Mouse (Mus musculus) forebrain, postnatal 0 days (tissue): ENCODE results near the gene Stat1. TPM values are rescaled to one million over a fixed set of nuclear protein-coding genes. Genes with fewer than 3 reads are reported as not detected.
A peak's percentile ranks its signal among the peaks of the same experiment; 100 is the strongest.

Experiments
- ATAC-seq: fragments of 200-750 bp; cut with Nextera tagmentation; 2 replicates; pipeline ENCODE4 v1.8.0; 2017; ENCODE audit warnings: mild to moderate bottlenecking, moderate library complexity
- DNase-seq: peaks from one replicate; pipeline ENCODE4 v3.0.0-alpha.2; 2015
- H3K27ac ChIP-seq: fragments of 300-500 bp; sonication (generic); 2 replicates; pipeline ENCODE4 v1.5.1; 2014; ENCODE audit warnings: low read depth, mild to moderate bottlenecking, antibody characterized with exemption, low read length, moderate library complexity, mixed read lengths
- H3K27me3 ChIP-seq: fragments of 300-500 bp; sonication (generic); 2 replicates; pipeline ENCODE4 v1.6.1; 2014; ENCODE audit warnings: mild to moderate bottlenecking, low read length, mixed read lengths; ENCODE audit not compliant: insufficient read depth
- H3K36me3 ChIP-seq: fragments of 300-500 bp; sonication (generic); 2 replicates; pipeline ENCODE4 v1.6.1; 2014; ENCODE audit warnings: mild to moderate bottlenecking, moderate library complexity; ENCODE audit not compliant: insufficient read depth
- H3K4me1 ChIP-seq: fragments of 300-500 bp; sonication (generic); 2 replicates; pipeline ENCODE4 v1.6.1; 2014; ENCODE audit warnings: antibody characterized with exemption; ENCODE audit not compliant: insufficient read depth
- H3K4me2 ChIP-seq: fragments of 300-500 bp; sonication (generic); 2 replicates; pipeline ENCODE4 v1.6.1; 2014; ENCODE audit warnings: low read depth, mild to moderate bottlenecking, moderate library complexity
- H3K4me3 ChIP-seq: fragments of 300-500 bp; sonication (generic); 2 replicates; pipeline ENCODE4 v1.5.1; 2014; ENCODE audit warnings: low read depth, low read length, mixed read lengths
- H3K9ac ChIP-seq: fragments of 300-500 bp; sonication (generic); 2 replicates; pipeline ENCODE4 v1.6.1; 2014; ENCODE audit warnings: mild to moderate bottlenecking
- H3K9me3 ChIP-seq: fragments of 300-500 bp; sonication (generic); 2 replicates; pipeline ENCODE4 v1.6.1; 2016; ENCODE audit warnings: low read length
- CTCF ChIP-seq: sonication (generic); IDR thresholded peaks from 2 replicates; pipeline ENCODE4 v1.5.1; 2016; ENCODE audit warnings: antibody characterized with exemption, control low read depth, low read depth
- WGBS: fragments of 180-500 bp; shearing (Covaris S2); extraction: QIAGEN DNeasy Blood & Tissue Kit; methylation state at CpG from one replicate; pipeline ENCODE4 v1.1.7; 2014; 5-methylcytosine and 5-hydroxymethylcytosine counted together
- polyA plus RNA-seq: library from polyadenylated mRNA; unstranded; fragments of >200 nt; fragmentation: Nextera tagmentation; extraction: Ambion mirVana; gene quantifications from 2 replicates; pipeline ENCODE4 v1.2.1, GENCODE M21; 2015
- total RNA-seq: library from RNA; depleted of rRNA; stranded (reverse); fragments of >200 nt; gene quantifications from 2 replicates; pipeline ENCODE4 v1.2.3, GENCODE M21; 2014

Stat1 gene
- total and polyA plus RNA-seq, 2 experiments from 2014 or later: 12.2 to 22.3 TPM

DNA sequence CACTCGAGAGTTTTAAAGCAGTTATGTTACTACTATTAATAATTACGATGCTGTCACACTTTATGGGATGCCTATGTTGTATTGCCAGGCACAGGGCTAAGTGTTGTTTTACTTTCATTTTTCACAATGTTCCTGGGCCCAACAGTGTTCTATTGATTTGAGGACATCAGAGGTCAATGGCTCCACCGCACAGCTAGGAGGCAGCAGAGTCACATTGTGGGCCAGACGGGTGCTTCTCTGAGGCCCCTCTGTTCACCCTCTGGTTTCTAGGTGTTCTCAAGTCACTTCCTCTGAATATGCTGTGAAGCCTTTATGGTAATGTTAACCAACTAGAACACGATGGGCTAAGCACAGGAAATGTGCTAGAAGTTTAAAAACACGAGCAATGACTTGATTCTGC, 18.7 kb upstream of the Stat1 start:
- Histone ChIP-seq H3K27me3 (no peaks in the 10 kb centered on the region), H3K9me3 (no peaks in the 10 kb centered on the region), H3K4me2 (no peak overlapping the region), H3K9ac (no peak overlapping the region), H3K4me1 (no peaks in the 10 kb centered on the region), H3K27ac (no peak overlapping the region), H3K36me3 (no peaks in the 10 kb centered on the region), H3K4me3 (no peak overlapping the region)
- no peak for DNase-seq
- ATAC-seq: no peak
- WGBS: 72% methylated on average over 6 of the region's 6 CpGs
- TF ChIP-seq CTCF: peak; percentile 19; the same call in 1 of the 2 replicates

DNA sequence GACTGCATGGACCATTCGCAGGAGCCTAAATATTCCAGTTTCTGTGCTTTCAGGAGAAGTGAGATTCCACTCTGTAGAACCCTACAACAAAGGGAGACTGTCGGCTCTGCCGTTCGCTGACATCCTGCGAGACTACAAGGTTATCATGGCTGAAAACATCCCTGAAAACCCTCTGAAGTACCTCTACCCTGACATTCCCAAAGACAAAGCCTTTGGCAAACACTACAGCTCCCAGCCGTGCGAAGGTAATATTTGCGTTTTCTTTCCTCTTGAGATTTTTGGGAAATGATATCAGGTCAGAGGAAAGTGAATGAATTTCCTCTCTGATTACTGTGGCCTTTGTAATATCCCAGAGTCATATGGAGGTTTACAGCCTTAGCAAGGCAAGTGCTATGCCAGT, 16.4 kb upstream of the Stat1 start:
- Histone ChIP-seq H3K4me3 (no peak overlapping the region), H3K9me3 (no peaks in the 10 kb centered on the region), H3K27me3 (no peaks in the 10 kb centered on the region), H3K27ac (no peak overlapping the region), H3K9ac (no peak overlapping the region), H3K4me1 (no peaks in the 10 kb centered on the region), H3K4me2 (no peak overlapping the region), H3K36me3 (no peaks in the 10 kb centered on the region)
- ATAC-seq (no peak), DNase-seq (no peak)
- WGBS: 91% methylated on average over 8 of the region's 8 CpGs
- no peak for TF ChIP-seq CTCF

DNA sequence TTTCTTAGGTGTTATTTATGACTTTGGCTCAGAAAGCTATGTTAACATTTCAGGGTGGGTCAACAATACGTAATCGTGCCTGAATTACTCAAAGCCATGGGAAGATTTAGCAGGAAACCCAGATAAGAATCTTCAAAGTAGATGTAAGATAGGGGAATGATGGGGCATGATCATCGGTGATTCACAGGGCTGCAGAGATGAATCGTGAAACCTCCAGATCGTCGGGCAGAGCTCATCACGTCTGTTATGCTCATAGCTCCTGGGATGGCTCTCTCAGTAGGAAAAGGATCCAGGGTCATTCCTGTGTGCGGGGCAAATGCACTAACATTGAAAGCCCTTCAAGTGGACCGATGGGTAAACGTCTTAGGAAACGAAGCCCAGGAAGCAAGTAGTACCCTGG, 12.0 kb upstream of the Stat1 start:
- Histone ChIP-seq H3K27me3 (no peaks in the 10 kb centered on the region), H3K4me3 (no peak overlapping the region), H3K9me3 (no peaks in the 10 kb centered on the region), H3K9ac (no peak overlapping the region), H3K4me2 (no peak overlapping the region), H3K27ac (no peak overlapping the region), H3K4me1 (no peaks in the 10 kb centered on the region), H3K36me3 (no peaks in the 10 kb centered on the region)
- 92% methylated on average over 11 of the region's 11 CpGs for WGBS
- no peak for ATAC-seq
- no peak for TF ChIP-seq CTCF
- DNase-seq: no peak

DNA sequence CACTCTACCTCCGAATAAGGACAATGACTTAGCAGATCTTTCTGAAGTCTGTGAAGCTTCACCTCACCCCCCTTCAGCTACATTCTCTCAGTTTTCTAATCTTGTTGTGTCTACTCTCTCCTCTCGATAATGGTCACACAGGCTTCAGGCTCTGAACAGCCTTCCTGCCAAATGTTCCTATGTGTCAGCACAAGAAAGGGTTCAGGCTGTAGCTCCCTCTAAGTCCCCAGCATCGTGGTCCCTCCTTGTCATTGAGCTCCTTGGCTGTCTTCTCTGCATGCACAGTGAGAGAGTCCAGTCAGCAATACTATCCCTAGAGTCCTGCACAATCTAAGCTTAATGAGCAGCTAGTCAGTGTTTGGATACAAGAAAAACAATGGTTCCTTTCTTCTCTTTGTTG, 8.0 kb upstream of the Stat1 start:
- H3K9me3 ChIP-seq: no peaks in the 10 kb centered on the region
- H3K27ac ChIP-seq: no peak overlapping the region
- DNase-seq (no peak), ATAC-seq (no peak)
- no peak overlapping the region for H3K9ac ChIP-seq
- peaks cover 6% of the 10 kb centered on the region; the same call in 1 of the 2 replicates for H3K4me1 ChIP-seq
- no peak for TF ChIP-seq CTCF
- H3K27me3 ChIP-seq: no peaks in the 10 kb centered on the region
- H3K4me3 ChIP-seq: no peak overlapping the region
- no peak overlapping the region for H3K4me2 ChIP-seq
- H3K36me3 ChIP-seq: no peaks in the 10 kb centered on the region
- 54% methylated on average over 3 of the region's 3 CpGs for WGBS

DNA sequence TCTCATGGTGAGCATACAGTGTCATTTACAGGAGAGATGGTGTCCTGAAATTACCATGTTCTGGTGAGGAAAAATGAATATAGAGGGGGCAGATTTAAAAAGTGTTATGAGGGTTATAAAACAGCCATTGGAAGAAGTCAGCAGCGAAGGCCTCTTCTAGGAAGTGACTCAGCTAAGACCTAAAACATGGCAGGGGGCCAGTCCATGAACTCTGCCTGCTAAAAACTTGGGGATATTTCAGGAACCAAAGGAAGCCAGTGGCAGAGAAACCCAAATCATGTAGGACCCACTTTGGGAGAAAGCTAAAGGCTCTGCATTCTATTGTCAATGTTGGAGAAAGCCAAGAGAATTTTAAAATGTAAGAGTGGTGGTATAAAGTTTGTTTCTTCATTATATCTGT, 6.9 kb upstream of the Stat1 start:
- 89% methylated on average over 1 of the region's 1 CpGs for WGBS
- ATAC-seq: no peak
- peaks cover 6% of the 10 kb centered on the region; the same call in 1 of the 2 replicates for H3K4me1 ChIP-seq
- no peak overlapping the region for H3K9ac ChIP-seq
- no peaks in the 10 kb centered on the region for H3K27me3 ChIP-seq
- no peak overlapping the region for H3K27ac ChIP-seq
- DNase-seq: no peak
- no peak overlapping the region for H3K4me2 ChIP-seq
- H3K9me3 ChIP-seq: no peaks in the 10 kb centered on the region
- no peak overlapping the region for H3K4me3 ChIP-seq
- no peak for TF ChIP-seq CTCF
- H3K36me3 ChIP-seq: no peaks in the 10 kb centered on the region

DNA sequence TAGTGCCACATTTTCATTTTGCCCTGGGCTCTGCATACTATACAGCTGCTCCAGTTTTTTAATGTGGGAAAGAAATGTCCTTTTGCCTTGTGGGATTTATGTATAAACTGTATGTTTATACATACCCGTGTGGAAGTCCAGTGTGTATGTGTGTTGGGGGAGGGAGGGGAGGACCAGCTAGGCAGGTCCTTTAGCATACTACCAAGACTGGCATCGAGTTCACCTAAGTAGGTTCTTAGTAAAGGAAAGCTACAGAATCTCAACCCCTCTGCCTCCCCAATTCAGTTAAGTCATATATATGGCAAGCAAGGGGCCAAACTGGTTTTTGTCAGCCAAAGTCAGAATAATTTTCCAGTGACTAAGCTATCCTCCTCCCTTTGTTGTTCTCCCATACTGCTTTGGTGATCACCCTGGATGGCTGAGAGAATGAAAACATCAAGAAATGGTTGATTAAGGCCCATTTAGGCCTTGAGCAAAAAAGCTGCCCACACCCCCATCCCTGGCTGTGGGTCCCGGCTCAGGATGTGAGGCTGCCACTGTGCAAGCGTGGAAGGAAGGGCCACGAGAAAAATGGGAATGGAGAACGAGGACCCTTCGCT, 6.1 kb upstream of the Stat1 start:
- ATAC-seq: no peak
- Histone ChIP-seq H3K4me2 (peak overlapping the region; percentile 55), H3K27ac (peak overlapping the region; percentile 86), H3K9ac (peak overlapping the region; percentile 66), H3K36me3 (no peaks in the 10 kb centered on the region), H3K4me3 (peak overlapping the region; percentile 32), H3K4me1 (peaks cover 6% of the 10 kb centered on the region; the same call in 1 of the 2 replicates), H3K27me3 (no peaks in the 10 kb centered on the region), H3K9me3 (no peaks in the 10 kb centered on the region)
- 23% methylated on average over 7 of the region's 7 CpGs for WGBS
- DNase-seq: no peak
- no peak for TF ChIP-seq CTCF

DNA sequence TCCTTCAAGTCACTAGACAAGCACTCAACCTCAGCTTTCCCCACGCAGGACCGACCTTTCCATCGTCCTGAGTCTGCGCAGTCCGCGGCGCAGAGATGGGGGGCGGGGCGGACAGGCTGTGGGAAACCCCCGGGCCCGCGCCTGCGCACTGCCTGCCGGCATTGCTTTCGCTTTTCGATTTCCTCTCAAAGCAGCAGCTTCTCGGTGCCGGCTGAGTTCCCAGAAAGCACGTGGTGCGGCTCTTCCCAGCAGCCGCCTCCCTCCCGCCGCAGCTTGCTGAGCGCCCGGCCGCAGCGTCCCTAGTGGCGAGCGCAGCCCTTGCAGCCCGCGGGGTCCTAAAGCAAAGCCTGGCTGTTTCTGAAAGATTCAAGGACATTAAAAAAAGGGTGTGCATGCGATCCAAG, 5.6 kb upstream of the Stat1 start:
- Histone ChIP-seq H3K4me3 (peak overlapping the region; percentile 32), H3K4me2 (peak overlapping the region; percentile 55), H3K9me3 (no peaks in the 10 kb centered on the region), H3K36me3 (no peaks in the 10 kb centered on the region), H3K9ac (peak overlapping the region; percentile 66), H3K4me1 (peaks cover 6% of the 10 kb centered on the region; the same call in 1 of the 2 replicates), H3K27me3 (no peaks in the 10 kb centered on the region), H3K27ac (peak overlapping the region; percentile 86)
- WGBS: under 1% methylated on average over 32 of the region's 32 CpGs
- DNase-seq (peak; percentile 99), ATAC-seq (peak; percentile 98)
- peak; percentile 99 for TF ChIP-seq CTCF
